Mouse (Mus musculus) inflammation-experienced regulatory T-cells, adult 6 months (primary cell): ENCODE data around the gene Adm. TPM values are rescaled to one million over a fixed set of nuclear protein-coding genes. Genes with fewer than 3 reads are reported as not detected.
"Not testable (repeated sequence)": the region's sequence is repeated elsewhere in the genome, so short reads cannot be mapped to it uniquely, and the experiment has no call there.

Experiments
- ATAC-seq: one replicate; pipeline ENCODE4 v1.8.0; 2017
- polyA plus RNA-seq, 3 experiments: library from polyadenylated mRNA; unstranded; fragments of 100-300 nt; shearing (Covaris generic); gene quantifications; one replicate each; pipeline ENCODE4 v1.2.1; 2017

Adm gene
- polyA plus RNA-seq = not detected

DNA sequence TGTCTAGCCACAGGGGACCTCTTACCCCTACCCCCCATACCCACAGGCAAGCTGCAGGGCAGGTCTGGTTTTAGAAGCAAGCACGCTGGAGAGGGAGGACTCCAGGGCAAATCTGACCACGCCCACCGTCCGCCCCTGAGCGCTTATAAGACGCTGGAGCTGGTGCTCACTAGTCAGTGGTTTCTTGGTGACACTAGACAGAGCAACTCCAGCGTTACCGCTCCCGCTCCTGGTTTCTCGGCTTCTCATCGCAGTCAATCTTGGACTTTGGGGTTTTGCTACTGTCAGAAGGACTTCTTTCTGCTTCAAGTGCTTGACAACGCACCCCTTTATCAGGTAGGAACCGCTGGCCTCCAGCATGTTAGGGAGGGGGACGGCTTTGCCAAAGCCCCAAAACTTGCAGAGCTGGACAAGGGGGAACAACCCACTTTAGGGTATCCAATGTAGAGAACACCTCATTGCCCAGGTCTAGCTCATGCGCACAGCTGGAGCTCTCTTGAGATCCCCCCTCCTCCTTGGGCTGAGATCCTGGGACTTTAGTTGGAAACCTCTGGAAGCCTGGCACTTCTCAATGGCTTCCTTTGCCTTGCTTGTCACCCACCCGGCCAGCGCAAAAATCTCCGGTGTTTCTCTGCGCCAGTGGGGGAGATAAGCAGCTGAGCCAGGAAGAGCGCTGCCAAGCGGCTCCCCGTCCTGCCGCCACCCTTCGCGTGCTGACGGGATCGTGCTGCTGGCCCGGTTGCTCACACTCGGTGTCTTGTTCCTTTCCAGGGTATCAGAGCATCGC is at the start of gene Adm:
TSS of gene Adm (plus strand) at position 176 of the 787 bp plus-strand sequence.
- ATAC-seq = peak; percentile 31

DNA sequence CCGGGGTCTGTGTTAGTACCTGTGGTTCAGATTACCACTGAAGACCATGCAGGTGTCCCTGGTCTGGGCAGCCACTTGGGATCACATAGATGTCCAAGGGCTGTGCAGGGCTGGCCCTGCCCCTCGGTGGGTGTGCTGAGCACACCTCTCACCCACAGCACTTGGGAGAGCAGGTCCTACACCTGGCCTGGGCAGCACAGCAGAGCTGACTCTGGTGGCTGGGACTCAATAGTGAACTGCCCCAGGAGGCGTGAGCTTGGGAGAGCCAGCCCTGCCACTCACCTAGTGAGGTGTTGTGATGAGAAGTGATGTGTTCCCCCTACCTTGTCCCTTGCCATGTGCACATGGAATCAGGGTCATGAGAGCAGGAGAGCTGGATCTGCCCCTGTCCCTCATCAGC is 43.8 kb upstream of the Adm start:
- ATAC-seq = no peak

DNA sequence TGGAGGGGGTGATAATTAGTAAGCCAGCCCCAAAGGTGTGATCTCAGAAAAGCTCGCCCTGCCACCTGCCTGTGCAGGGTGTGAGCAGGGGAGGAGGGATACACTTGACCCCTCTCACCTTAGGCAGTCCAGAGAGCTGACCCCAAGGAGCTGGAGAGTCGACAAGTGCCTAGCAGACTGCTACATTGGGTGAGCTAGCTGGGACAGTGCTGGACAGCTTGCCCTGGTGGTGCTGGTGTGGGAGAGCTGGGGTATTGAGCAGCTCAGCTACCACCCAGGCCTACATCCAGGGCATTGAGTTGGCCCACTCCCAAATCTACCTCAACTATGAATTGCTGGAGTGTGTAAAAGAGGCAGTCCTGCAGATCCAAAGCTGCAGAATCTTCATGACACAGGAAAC is 43.3 kb upstream of the Adm start:
- ATAC-seq = no peak

DNA sequence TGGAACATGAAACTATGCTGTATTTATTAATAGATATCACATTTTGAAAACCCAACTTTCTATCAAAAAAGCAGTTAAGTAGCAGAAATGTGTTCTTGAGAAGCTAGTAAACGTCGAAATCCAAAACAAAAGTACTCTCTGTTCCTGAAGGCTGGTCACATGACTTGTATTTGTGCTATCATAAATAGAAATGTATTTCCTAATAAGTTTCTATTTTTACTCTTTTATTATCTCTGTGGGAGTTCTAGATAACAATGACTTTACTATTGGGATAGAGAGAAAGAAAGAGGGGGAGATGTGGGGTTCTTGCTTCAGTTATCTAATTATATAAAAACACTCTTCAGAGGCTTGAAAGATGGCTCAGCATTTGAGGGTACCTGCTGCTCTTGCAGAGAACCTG is 42.2 kb upstream of the Adm start:
- no peak for ATAC-seq

DNA sequence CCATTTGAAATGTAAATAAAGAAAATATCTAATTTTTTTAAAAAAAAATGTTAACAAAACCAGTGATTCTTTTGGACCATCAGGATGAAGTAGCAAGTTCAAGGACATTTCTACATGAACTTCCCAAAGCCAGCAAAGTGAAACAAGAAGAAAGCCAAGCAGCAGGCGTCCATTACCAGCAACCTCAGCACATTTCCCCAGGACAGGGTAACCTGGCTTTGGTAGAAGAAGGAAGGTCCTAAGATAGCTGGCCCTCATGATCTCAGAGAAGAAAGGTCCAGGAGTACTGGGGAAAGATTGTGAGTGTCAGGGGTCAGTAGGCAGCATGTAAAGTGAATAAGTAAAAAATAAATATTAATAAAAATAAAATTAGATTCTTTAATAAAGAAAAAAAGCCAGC is 39.7 kb upstream of the Adm start:
- ATAC-seq = no peak

DNA sequence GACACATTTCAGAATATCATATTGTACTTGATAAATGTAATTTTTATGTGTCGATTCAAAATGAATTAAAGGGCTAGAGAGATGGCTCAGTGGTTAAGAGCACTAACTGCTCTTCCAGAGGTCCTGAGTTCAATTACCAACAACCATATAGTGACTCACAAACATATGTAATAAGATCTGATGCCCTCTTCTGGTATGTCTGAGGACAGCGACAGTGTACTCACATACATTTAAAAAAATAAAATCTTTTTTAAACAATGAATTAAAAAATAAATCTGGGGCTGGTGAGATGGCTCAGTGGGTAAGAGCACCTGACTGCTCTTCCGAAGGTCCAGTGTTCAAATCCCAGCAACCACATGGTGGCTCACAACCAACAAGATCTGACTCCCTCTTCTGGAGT is 33.5 kb upstream of the Adm start:
- not testable (repeated sequence) for ATAC-seq

DNA sequence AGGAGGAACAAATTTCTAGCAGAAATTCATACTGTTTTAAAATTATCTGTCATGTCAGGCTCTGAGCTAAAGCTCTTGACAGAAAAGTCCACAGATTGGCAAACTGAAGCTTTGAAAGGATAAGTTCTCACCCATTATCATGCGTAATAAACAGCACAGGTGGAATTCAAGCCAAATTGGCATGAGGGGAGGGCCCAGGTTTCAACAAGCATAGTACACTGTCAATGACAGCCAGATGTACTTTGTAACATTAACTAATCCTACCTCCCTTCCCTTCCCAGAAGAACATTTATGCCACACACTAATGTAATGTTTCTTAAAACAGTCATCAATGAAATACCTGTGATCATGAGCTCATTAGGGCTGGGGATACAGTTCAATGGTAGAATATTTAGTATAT is 30.3 kb upstream of the Adm start:
- ATAC-seq = no peak

DNA sequence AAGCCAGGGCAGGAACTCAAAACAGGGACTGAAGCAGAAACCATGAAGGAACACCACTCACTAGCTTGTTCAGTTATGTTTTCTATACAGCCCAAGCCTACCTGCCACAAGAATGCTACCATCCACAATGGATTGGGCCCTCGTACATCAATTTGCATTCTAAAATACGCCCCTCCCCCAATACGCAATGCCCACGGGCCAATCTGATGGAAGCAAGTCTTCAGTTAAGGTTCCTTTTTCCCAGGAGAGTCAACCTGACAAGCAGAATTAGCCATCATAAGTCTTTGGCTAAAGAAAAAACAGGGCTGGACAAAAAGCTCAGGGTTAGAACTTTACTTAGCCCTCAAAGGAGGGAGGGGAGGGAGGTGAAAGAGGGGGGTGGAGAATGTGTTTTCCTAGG is 22.0 kb upstream of the Adm start:
- ATAC-seq = no peak

DNA sequence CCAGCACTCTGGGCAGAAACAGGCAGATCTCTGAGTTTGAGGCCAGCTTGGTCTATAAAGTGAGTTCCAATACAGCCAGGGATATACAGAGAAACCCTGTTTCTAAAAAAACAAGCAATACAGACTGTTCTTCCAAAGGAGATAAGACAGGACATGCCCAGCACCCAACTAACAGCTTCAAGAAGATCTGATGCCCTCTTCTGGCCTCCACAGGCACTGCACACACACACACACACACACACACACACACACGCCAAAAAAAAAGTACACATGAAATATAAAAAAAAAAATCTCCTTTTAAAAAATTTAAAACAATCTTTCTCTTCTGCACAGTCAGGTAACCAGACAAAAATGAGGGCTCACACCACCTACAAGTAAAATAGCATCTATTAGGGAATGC is 20.6 kb upstream of the Adm start:
- no peak for ATAC-seq

DNA sequence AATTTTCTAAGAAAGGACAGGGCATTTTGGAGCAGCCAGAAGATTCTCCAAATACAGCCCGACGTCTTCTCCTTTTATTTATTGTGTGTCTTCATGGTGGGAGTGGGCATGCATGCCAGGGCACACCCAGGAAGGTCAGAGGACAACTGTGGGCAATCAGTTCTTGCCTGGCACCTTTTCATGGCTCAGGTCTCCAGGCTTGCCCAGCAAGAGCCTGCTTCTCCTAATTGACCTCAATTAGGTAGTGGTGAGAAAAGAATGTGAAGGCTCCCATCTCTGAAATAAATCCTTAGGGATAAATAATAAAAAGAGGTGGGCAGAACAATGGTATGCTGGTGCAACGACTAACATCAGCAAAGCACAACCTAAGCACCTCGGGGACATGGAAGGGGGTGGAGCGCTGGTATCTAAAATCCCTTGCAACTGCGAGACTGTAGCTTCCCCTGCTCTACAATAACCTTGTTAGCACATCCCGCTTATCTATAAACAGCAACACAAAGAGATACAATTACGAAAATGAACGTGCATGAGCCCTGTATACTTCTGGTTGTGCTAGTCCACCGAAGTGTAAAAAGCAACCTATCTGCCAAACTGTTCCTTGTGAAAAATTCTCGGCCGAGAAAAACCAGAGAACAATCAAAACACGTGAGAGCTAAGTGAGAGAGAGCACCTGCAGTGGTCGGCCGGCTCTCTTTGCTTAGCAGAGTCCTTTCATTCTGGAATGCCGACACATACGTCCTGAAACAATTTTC is 13.9 kb upstream of the Adm start:
- no peak for ATAC-seq

DNA sequence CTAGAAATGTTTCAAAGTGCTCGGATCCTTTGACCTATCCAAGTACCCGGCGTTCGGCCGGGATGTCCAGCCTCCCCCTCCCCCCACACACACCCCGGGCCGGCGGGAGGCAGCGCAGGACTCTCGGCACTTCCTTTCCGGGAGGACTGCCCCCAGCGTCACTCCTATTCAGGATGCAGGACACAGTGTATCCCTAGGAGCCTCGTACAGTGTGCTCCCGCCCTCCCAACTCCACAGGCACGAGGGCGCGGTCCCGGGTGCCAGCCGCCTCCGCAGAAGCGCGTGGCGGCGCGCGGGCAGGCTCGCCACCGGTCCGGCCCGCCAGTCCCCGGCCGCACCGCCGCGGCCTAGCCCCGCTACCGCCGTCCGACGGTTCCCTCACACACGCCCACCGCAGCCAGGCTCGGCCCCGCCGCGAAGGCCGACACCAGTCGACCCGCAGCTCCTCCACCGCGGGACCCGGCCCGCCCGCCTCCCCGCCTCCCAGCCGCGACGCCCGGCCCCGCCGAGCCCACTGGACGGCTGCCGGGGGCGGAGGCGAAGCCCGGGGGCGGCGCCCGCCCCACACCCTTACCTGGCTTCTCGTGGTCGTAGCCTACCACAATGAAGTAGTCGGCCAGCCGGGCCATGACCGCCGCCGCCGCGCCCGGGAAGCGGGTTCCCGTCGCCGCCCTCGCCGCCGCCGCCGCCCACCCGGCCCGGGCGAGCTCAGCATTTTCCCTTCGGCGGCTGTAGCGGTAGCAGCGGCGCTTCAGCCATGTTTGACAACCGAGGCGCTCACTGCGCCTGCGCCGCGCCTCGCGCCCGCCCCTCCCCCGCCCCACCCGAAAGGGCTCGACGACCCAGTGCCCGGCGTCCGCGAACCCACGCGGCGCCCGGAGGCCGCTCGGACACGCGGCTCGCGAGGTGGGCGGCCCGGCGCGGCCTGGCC is 13.1 kb upstream of the Adm start, which contains the start of gene Sbf2:
TSS of gene Sbf2 (minus strand) at position 790 of the 931 bp plus-strand sequence.
- peak; percentile 47 for ATAC-seq

DNA sequence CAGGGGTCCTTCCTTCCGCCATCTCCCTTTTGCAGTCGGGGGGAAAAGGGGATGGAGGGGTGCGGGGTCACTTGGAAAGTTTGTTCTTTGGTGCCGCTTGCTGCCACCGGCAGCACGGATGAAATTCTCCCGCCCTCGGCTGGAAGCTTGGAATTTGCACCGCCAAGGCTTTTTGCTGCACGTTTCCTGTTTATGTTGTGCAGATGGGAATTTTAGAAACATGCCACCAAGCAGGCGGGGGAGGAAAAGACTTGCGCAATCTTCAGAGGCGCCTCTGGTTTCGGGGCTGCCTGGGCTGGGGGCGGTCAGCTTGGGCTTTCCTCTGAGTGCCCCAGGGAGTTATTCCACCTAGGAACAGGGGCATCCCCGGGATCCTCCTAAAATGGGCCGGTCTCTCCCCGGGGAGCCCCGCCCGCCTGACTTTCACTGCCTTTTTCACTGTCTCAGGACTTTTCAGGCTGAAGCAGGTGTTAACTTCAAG is 12.3 kb upstream of the Adm start:
- ATAC-seq = no peak

DNA sequence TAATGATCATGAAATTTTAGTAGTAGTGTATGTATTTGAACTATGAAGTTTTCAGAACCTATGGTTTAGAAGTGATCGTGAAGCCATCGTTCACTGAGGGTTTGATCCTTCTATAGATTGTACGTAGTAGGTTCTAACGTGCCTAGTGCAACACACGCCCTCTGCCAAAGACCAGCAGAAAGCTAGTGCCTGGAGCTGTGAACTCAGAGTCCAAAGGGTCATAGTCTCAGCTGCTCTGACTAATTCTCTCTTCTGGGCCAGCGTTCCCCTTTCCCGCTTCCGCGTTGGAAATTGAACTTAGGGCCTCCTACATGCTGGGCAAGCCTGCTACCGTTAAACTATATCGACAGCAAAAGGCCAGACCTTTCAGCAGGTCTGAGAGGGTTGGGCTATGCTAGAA is 11.7 kb upstream of the Adm start:
- no peak for ATAC-seq

DNA sequence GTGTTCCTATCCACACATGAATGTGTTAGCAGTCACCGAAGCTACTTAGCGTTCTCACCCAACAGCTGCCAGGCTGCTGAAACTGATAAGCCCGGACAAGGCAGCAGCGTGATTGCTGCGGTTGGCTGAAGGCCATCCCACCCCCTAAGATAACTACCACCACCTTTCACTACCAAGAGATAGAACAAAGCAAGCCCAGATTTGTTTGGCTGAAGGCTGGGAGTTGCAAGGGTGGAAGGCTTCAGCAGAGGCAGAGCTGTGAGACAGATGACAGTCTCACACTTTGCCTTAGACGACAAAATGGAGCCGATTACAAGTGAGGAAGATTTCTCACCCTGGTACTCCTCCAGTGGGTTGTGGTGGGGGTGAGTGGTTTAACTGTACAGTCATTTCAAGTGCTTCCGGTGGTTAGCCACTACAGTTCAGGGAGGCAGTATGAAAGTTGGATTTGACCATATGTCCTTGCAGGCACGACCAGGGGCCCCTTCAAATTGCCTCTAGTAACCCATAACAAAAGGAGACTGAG is 8.3 kb upstream of the Adm start:
- ATAC-seq = peak; percentile 29

DNA sequence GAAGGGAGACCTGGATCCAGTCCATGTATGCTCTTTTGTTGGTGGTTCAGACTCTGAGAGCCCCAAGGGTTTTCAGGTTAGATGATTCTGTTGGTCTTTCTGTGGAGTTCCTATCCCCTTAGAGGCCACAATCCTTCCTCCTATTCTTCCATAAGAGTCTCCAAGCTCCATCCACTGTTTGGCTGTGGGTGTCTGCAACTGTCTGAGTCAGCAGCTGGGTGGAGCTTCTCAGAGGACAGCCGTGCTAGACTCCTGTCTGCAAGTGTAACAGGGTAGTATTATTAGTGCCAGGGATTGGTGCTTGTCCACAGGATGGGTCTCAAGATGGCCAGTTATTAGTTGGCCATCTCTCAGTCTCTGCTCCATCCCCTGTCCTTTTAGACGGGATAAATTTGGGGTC is 3.4 kb upstream of the Adm start:
- no peak for ATAC-seq

DNA sequence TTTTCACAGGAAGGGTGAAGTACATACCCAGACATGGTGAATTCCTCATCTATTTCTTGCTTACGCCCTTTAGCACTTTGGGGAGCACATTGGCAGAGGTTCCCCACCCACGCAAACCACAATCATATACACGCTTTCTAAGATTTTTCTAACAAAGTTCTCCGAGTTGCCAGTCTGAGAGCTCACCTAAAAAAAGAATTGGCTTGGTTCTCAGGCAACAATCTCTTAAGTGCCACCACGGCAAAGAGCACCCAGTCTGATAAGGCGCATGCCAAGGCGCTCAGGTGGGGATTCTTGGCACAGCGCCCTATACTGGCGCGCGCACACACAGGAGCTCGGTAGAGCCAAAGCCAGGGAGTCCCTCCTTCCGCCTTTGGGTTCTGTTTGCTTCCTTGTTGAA is 2.5 kb upstream of the Adm start:
- ATAC-seq = no peak

DNA sequence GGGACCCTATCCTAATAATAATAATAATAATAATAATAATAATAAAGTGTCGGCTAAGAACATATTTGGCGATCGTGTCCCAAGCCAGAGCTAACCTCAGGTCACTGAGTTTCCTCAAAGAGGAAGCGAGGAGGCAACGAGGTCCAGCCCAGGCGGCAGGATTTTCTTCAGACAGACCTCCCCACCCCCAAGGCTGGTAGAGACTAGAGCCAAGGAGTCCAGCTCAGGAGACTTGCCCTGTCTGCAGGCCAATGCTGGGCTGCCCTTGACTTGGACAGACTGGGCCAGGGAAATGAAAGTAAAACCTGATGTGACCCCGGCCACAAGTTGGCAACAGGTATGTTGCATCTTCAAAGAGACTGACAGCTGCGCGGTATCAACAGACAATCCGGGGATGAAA is 2.0 kb upstream of the Adm start:
- no peak for ATAC-seq

DNA sequence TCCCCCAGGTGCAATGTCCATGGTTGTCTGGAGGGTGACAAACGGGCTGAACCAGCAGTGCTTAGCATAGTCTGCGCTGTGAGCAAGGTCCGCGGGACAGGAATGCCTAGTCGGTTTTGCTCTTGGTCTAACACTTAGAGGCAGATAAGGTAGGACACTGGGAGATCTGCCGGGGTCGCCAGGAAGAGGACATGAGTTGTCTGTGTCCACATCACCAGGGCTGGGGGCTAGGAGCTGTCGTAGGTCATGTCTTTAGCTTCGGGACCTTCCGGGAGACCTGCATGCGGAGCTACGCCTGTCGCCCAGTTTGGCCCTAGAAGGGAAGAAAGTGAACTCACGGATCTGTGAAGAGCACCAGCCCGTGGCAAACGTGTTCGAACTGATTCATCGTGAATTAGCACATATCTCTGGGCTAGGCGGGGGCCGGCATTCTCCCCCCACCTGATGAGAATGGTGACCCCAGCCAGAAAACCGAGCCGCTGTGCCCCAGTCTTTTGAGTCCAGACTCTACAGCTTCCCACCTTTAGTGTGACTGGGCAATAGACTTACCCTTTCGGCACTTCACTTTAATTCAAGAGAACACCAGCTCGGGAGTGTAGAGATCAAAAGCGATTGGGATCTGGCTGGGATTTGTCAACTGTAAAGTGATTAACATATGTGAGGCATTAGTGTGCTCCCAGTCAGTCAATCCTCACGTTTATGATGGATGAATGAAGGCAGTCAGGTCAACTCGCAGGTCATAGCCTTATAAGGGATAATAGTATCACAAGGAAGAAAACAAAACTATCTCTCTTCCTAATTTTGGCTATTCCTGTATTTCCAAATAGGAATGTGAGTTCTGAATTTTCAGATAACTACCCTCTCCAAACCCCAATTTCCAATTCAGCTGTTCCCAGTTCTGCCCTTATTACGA is 1.0 kb upstream of the Adm start:
- no peak for ATAC-seq

DNA sequence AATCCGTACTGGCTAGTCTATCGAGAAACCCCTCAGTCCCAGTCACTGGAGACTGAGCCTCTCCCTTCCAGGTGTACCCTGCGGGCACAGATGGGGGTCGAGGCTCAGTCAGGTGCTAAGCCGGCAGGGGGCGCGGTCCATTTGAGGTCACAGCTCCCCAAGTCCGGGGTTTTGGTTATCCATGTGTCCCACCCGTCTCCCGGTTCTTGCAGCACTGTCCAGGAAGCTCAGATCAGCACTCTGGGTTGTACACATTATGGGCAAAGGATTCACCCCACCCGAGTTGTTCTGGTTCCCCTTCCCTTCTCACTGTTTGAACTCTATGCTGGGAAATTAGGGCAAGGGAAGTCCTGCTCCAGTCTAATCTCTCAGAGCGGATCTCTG is 370 bp upstream of the Adm start:
- no peak for ATAC-seq

DNA sequence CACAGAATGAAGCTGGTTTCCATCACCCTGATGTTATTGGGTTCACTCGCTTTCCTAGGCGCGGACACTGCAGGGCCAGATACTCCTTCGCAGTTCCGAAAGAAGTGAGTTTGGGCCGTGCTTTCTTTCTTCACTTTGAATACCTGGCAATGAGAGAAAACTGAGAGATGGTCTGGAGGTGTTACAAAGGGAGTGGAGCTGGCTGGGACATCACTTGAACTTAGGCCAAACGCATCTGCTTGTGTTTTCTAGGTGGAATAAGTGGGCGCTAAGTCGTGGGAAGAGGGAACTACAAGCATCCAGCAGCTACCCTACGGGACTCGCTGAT is 776 bp downstream of the Adm start:
- ATAC-seq = no peak

DNA sequence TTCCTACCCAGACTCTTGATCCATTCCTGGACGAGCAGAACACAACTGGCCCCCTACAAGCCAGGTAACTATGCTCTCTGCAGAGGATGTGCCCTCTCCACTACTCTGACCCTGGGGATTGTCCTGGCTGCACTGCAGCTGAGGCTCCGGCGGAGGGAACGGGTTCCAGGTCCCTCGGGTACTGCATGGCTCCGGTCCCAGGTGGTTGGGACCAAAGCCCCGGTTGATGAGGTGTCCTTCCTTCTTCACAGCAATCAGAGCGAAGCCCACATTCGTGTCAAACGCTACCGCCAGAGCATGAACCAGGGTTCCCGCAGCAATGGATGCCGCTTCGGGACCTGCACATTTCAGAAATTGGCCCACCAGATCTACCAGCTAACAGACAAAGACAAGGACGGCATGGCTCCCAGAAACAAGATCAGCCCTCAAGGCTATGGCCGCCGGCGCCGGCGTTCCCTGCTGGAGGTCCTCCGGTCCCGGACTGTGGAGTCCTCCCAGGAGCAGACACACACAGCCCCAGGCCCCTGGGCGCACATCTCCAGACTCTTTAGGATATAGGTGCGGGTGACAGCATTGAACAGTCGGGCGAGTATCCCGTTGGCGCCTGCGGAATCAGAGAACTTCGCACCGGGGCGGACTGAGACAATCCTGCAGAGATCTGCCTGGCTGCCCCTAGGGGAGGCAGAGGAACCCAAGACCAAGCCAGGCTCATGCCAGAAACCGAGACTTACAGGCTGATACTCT is 1.3 kb downstream of the Adm start:
- ATAC-seq = no peak
